Mouse (Mus musculus) MEL (cell line): ENCODE measurements around the gene Pglyrp2. TPM values are rescaled to one million over a fixed set of nuclear protein-coding genes. Genes with fewer than 3 reads are reported as not detected.
A peak's percentile ranks its signal among the peaks of the same experiment; 100 is the strongest.

ENCODE experiments used
- DNase-seq: peaks from one replicate; pipeline ENCODE4 v3.0.0; 2011; ENCODE audit warnings: low read depth, low spot score
- H3K27ac ChIP-seq: 2 replicates; pipeline ENCODE4 v1.5.1; 2012; ENCODE audit warnings: low read depth, mild to moderate bottlenecking, control low read depth, low read length, moderate library complexity; ENCODE audit not compliant: control insufficient read depth
- H3K27me3 ChIP-seq, 2 experiments: fragments of 150-350 bp in 1 of 2; sonication (generic) in 1 of 2; 2 replicates each; pipeline ENCODE4 v1.6.1; 2012; ENCODE audit warnings: low read length in 2 of 2, mild to moderate bottlenecking in 2 of 2, improper control_type of control experiment in 1 of 2, moderate library complexity in 1 of 2; ENCODE audit not compliant: insufficient read depth in 2 of 2, control insufficient read depth in 1 of 2
- H3K36me3 ChIP-seq, 2 experiments: 2 replicates each; pipeline ENCODE4 v1.6.1; 2012 to 2014; ENCODE audit warnings: low read length in 2 of 2, improper control_type of control experiment in 1 of 2, inconsistent platforms in 1 of 2, mild to moderate bottlenecking in 1 of 2; ENCODE audit not compliant: insufficient read depth in 2 of 2, control insufficient read depth in 1 of 2
- H3K4me1 ChIP-seq, 2 experiments: fragments of 150-350 bp in 1 of 2; sonication (generic) in 1 of 2; 2 replicates each; pipeline ENCODE4 v1.6.1; 2012; ENCODE audit warnings: low read length in 2 of 2, improper control_type of control experiment in 1 of 2, mild to moderate bottlenecking in 1 of 2; ENCODE audit not compliant: insufficient read depth in 2 of 2, control insufficient read depth in 1 of 2
- H3K4me3 ChIP-seq, 2 experiments: fragments of 150-350 bp in 1 of 2; sonication (generic) in 1 of 2; 2 replicates each; pipeline ENCODE4 v1.5.1; 2012; ENCODE audit warnings: low read depth in 2 of 2, low read length in 2 of 2, mild to moderate bottlenecking in 2 of 2, moderate library complexity in 2 of 2, control low read depth in 1 of 2, improper control_type of control experiment in 1 of 2; ENCODE audit not compliant: control insufficient read depth in 1 of 2, insufficient read depth in 1 of 2
- H3K79me2 ChIP-seq: 2 replicates; pipeline ENCODE4 v1.6.1; 2012; ENCODE audit warnings: mild to moderate bottlenecking, low read length, moderate library complexity; ENCODE audit not compliant: control insufficient read depth, poor library complexity, insufficient read depth
- H3K9ac ChIP-seq: 2 replicates; pipeline ENCODE4 v1.6.1; 2012; ENCODE audit warnings: low read depth, mild to moderate bottlenecking, control low read depth, low read length, moderate library complexity; ENCODE audit not compliant: control insufficient read depth, poor library complexity, severe bottlenecking
- H3K9me3 ChIP-seq: fragments of 150-350 bp; sonication (generic); replicated peaks from 2 replicates; pipeline ENCODE4 v1.6.1; 2012; ENCODE audit warnings: mild to moderate bottlenecking, low read length, improper control_type of control experiment, moderate library complexity; ENCODE audit not compliant: insufficient read depth
- CTCF ChIP-seq, 3 experiments: IDR thresholded peaks in 2 of 3; conservative IDR thresholded peaks in 1 of 3; 2 replicates each; pipeline ENCODE4 v1.5.1; 2011 to 2012; ENCODE audit warnings: low read length in 3 of 3, low read depth in 2 of 3, mild to moderate bottlenecking in 2 of 3, improper control_type of control experiment in 1 of 3, inconsistent platforms in 1 of 3, mixed read lengths in 1 of 3, moderate library complexity in 1 of 3; ENCODE audit not compliant: control insufficient read depth in 1 of 3, insufficient read depth in 1 of 3, poor library complexity in 1 of 3, severe bottlenecking in 1 of 3
- EP300 ChIP-seq, 2 experiments: IDR thresholded peaks; 2 replicates each; pipeline ENCODE4 v1.6.1; 2011; ENCODE audit warnings: improper control_type of control experiment in 2 of 2, low read length in 2 of 2, low read depth in 1 of 2, mild to moderate bottlenecking in 1 of 2
- ETS1 ChIP-seq: IDR thresholded peaks from 2 replicates; pipeline ENCODE4 v1.6.1; 2012; ENCODE audit warnings: low read depth, mild to moderate bottlenecking, inconsistent platforms, low read length, improper control_type of control experiment, moderate library complexity
- GATA1 ChIP-seq: IDR thresholded peaks from 2 replicates; pipeline ENCODE4 v1.6.1; 2011; ENCODE audit warnings: low read depth, low read length, improper control_type of control experiment
- HCFC1 ChIP-seq: IDR thresholded peaks from 2 replicates; pipeline ENCODE4 v1.6.1; 2012; ENCODE audit warnings: low read depth, mild to moderate bottlenecking, inconsistent platforms, low read length, improper control_type of control experiment, moderate library complexity
- JUND ChIP-seq: IDR thresholded peaks from 2 replicates; pipeline ENCODE4 v1.6.1; 2011; ENCODE audit warnings: low read depth, mild to moderate bottlenecking, improper control_type of control experiment, low read length
- MAX ChIP-seq: IDR thresholded peaks from 2 replicates; pipeline ENCODE4 v1.6.1; 2011; ENCODE audit warnings: low read length, improper control_type of control experiment
- MAZ ChIP-seq: IDR thresholded peaks from 2 replicates; pipeline ENCODE4 v1.6.1; 2012; ENCODE audit warnings: low read depth, mild to moderate bottlenecking, inconsistent platforms, low read length, improper control_type of control experiment
- MEF2A ChIP-seq: IDR thresholded peaks from 2 replicates; pipeline ENCODE4 v1.6.1; 2014; ENCODE audit warnings: low read depth, mild to moderate bottlenecking, inconsistent platforms, low read length, improper control_type of control experiment; ENCODE audit not compliant: poor library complexity, insufficient replicate concordance, severe bottlenecking; ENCODE audit errors: extremely low read depth
- MXI1 ChIP-seq: IDR thresholded peaks from 2 replicates; pipeline ENCODE4 v1.6.1; 2011; ENCODE audit warnings: mild to moderate bottlenecking, low read depth, low read length, improper control_type of control experiment
- MYB ChIP-seq: IDR thresholded peaks from 2 replicates; pipeline ENCODE4 v1.6.1; 2011; ENCODE audit warnings: mild to moderate bottlenecking, low read depth, low read length, improper control_type of control experiment
- MYC ChIP-seq: IDR thresholded peaks from 2 replicates; pipeline ENCODE4 v1.6.1; 2011; ENCODE audit warnings: low read depth, mild to moderate bottlenecking, low read length, improper control_type of control experiment, moderate library complexity
- POLR2A ChIP-seq, 2 experiments: IDR thresholded peaks; 2 replicates each; pipeline ENCODE4 v1.6.1; 2011 to 2012; ENCODE audit warnings: low read length in 2 of 2, mild to moderate bottlenecking in 2 of 2, control low read depth in 1 of 2, improper control_type of control experiment in 1 of 2, low read depth in 1 of 2, moderate library complexity in 1 of 2; ENCODE audit not compliant: control insufficient read depth in 1 of 2, insufficient read depth in 1 of 2, poor library complexity in 1 of 2
- POLR2AphosphoS5 ChIP-seq: IDR thresholded peaks from 2 replicates; pipeline ENCODE4 v1.6.1; 2012; ENCODE audit warnings: low read depth, borderline replicate concordance, mild to moderate bottlenecking, inconsistent platforms, low read length, moderate library complexity, mixed read lengths
- RAD21 ChIP-seq: IDR thresholded peaks from 2 replicates; pipeline ENCODE4 v1.6.1; 2011; ENCODE audit warnings: mild to moderate bottlenecking, low read depth, low read length, improper control_type of control experiment
- TBP ChIP-seq: IDR thresholded peaks from 2 replicates; pipeline ENCODE4 v1.8.0; 2011; ENCODE audit warnings: low read depth, low read length, improper control_type of control experiment
- ZMIZ1 ChIP-seq: IDR thresholded peaks from 2 replicates; pipeline ENCODE4 v1.6.1; 2012; ENCODE audit warnings: low read depth, mild to moderate bottlenecking, inconsistent platforms, low read length, improper control_type of control experiment, moderate library complexity
- ZNF384 ChIP-seq: IDR thresholded peaks from 2 replicates; pipeline ENCODE4 v1.6.1; 2012; ENCODE audit warnings: low read depth, mild to moderate bottlenecking, inconsistent platforms, low read length, improper control_type of control experiment
- polyA plus RNA-seq, 2 experiments: library from polyadenylated mRNA; stranded (reverse) in 1 of 2; unstranded in 1 of 2; fragments of >175 nt in 1 of 2; fragments of >200 nt in 1 of 2; gene quantifications; 2 replicates each; pipeline versions ENCODE4 v1.2.1 to v1.2.4; 2012; ENCODE audit warnings: low replicate concordance in 2 of 2, low read depth in 1 of 2; ENCODE audit not compliant: insufficient read length in 2 of 2, insufficient read depth in 1 of 2, missing spikeins in 1 of 2
- total RNA-seq: library from RNA; depleted of rRNA; stranded (reverse); fragments of 300-350 nt; gene quantifications from 2 replicates; pipeline ENCODE4 v1.2.3, GENCODE M21; 2012

Pglyrp2 gene
- total and polyA plus RNA-seq, 3 experiments = 1.8 to 3.5 TPM; not detected in 1

DNA sequence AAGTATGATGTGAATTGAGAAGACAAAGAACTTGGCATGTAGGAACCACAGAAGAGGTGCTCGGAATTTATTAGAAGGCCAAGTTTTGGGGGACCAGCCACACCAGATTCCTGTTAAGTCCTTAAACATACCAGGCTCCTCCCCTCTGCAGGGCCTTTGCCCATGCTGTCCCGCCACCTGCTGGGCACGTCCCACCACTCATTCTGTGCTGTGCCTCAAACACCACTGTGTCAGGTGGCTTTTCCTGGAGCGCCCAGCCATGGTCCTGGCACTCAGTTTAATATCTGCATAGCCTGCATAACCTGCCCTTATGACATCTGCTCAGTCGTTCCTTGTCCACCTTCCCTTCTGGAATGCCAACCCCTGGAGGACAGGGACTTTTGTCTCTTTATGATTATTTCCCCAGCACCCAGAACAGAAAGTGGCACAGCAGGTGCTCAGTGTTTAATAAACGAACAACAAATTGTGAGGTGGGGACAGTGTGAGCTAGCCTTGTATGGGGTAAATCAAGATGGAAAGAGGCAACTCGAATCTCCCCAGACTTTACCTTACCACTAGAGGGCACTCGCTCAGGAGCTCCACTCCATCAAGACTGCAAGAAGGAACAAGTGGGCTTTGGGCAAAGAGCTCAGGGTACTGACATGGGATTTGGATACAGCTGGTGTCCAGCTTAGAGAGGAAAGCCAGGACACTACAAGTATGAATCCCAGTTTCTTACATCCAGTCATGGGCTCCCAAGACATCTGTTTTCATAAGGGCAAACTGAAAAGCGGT, 37.1 kb downstream of the Pglyrp2 start:
- no peaks in the 10 kb centered on the region; the same call in 1 of the 2 replicates for H3K79me2 ChIP-seq
- H3K36me3 ChIP-seq = no peaks in the 10 kb centered on the region
- H3K4me3 ChIP-seq = no peak overlapping the region
- H3K4me1 ChIP-seq = peaks cover 0 to 6% of the 10 kb centered on the region in 2 experiments; a peak in 1 of 4 replicates
- no peak overlapping the region for H3K27ac ChIP-seq
- TF ChIP-seq MXI1 (no peak), CTCF (IDR thresholded peaks at IDR 0.05 in 2 of 3, conservative IDR thresholded peaks at IDR 0.05 in 1 of 3; ENCODE audit: control insufficient read depth in 1 of 3, insufficient read depth in 1 of 3, low read depth in 2 of 3, low read length in 3 of 3, poor library complexity in 1 of 3, severe bottlenecking in 1 of 3) (peak; percentile 69 to 82 (median 73)), RAD21 (peak; percentile 9)
- DNase-seq = peak; percentile 71
- no peaks in the 10 kb centered on the region for H3K27me3 ChIP-seq
- H3K9ac ChIP-seq = no peak overlapping the region
- no peaks in the 10 kb centered on the region for H3K9me3 ChIP-seq

DNA sequence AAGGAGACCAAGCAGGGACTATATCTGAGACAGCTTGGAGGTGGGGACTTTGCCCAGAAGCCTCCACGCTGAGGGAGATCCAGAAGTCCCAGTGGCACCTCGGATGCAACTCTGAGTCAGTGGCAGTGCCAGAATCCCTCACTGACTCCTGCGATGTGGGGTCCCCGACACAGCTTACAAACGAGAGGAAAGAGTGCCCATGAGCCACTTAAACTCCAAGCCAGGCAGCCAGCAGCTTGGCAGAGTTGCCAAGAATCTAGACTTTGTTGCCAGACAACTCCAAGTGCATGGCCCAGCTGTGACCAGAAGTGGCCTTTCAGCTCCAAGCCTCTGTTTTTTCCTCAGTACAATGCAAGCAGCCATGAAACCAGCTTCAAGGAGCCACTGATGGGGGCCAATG, 40.3 kb downstream of the Pglyrp2 start:
- no peak for DNase-seq
- no peak overlapping the region for H3K27ac ChIP-seq
- TF ChIP-seq TBP = no peak
- TF ChIP-seq MEF2A = no peak
- no peak for TF ChIP-seq HCFC1
- TF ChIP-seq GATA1 = no peak
- no peak for TF ChIP-seq RAD21
- no peak for TF ChIP-seq MXI1
- no peak for TF ChIP-seq POLR2AphosphoS5
- TF ChIP-seq, all 39 proteins: peak for 0
- H3K4me1 ChIP-seq = 0 out of 4 replicates have a peak, but pooled peaks cover 0 to 2% of the 10 kb centered on the region in 2 experiments
- no peak overlapping the region for H3K4me3 ChIP-seq
- H3K9me3 ChIP-seq = no peaks in the 10 kb centered on the region
- no peaks in the 10 kb centered on the region for H3K27me3 ChIP-seq
- no peak overlapping the region for H3K9ac ChIP-seq
- no peaks in the 10 kb centered on the region for H3K79me2 ChIP-seq
- no peaks in the 10 kb centered on the region for H3K36me3 ChIP-seq

DNA sequence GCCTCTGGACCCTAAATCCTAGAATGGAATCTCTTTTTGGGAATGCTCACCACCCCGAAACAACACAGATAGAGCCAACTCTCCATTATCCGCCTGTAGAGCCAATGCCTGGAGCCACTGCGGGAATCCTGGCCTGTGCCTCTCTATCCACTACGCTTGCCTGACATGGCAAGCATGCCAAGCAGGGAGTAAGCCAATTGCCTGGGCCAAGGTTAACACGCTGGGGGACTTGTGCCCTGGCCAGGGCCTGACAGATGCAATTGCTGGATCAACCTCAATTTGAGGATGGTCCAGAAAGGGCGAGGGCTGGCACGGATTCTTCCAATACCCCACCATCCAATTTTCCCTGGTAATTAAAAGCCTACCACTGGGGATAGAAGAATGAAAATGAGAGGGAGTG, 41.4 kb downstream of the Pglyrp2 start:
- TF ChIP-seq POLR2A (IDR thresholded peaks at IDR 0.05; ENCODE audit: control insufficient read depth in 1 of 2, insufficient read depth in 1 of 2, low read depth in 1 of 2, low read length in 2 of 2, poor library complexity in 1 of 2) = no peak
- TF ChIP-seq MAZ = no peak
- no peak for TF ChIP-seq ZNF384
- TF ChIP-seq MAX = no peak
- no peak for TF ChIP-seq JUND
- TF ChIP-seq TBP = no peak
- no peak for TF ChIP-seq EP300 (IDR thresholded peaks at IDR 0.05; ENCODE audit: low read depth in 1 of 2, low read length in 2 of 2)
- no peak for TF ChIP-seq MYC
- no peak for TF ChIP-seq ETS1
- no peak for TF ChIP-seq ZMIZ1
- no peak for TF ChIP-seq MYB
- TF ChIP-seq, all 39 proteins: peak for 0
- Histone ChIP-seq H3K9ac (no peak overlapping the region), H3K9me3 (no peaks in the 10 kb centered on the region), H3K79me2 (no peaks in the 10 kb centered on the region), H3K27ac (no peak overlapping the region), H3K4me1 (no peaks in the 10 kb centered on the region), H3K4me3 (no peak overlapping the region), H3K36me3 (no peaks in the 10 kb centered on the region), H3K27me3 (no peaks in the 10 kb centered on the region)
- DNase-seq = no peak
